Mouse (Mus musculus) liver, embryonic 14.5 days (tissue): Measurements from ENCODE around the gene Hand2. TPM values are rescaled to one million over a fixed set of nuclear protein-coding genes. Genes with fewer than 3 reads are reported as not detected.

Experiments used
- ATAC-seq: fragments of 200-750 bp; cut with Nextera tagmentation; 2 replicates; pipeline ENCODE4 v1.8.0; 2017; ENCODE audit warnings: moderate number of reproducible peaks, mild to moderate bottlenecking, moderate library complexity; ENCODE audit not compliant: insufficient read depth
- DNase-seq, 3 experiments: peaks; one replicate each; pipeline ENCODE4 v3.0.0-alpha.2; 2012 to 2013; ENCODE audit warnings: low read depth in 3 of 3, low spot score in 3 of 3
- H3K27ac ChIP-seq: fragments of 300-500 bp; sonication (generic); 2 replicates; pipeline ENCODE4 v1.5.1; 2014; ENCODE audit warnings: moderate library complexity, mild to moderate bottlenecking, control low read depth, inconsistent platforms
- H3K27me3 ChIP-seq: fragments of 300-500 bp; sonication (generic); 2 replicates; pipeline ENCODE4 v1.6.1; 2014; ENCODE audit warnings: mild to moderate bottlenecking, low read length, moderate library complexity; ENCODE audit not compliant: control insufficient read depth, insufficient read depth
- H3K36me3 ChIP-seq: fragments of 300-500 bp; sonication (generic); replicated peaks from 2 replicates; pipeline ENCODE4 v1.6.1; 2014; ENCODE audit warnings: low read depth; ENCODE audit not compliant: control insufficient read depth, insufficient read depth
- H3K4me1 ChIP-seq, 2 experiments: fragments of 200-500 bp in 1 of 2; fragments of 300-500 bp in 1 of 2; sonication (generic) in 1 of 2; replicated peaks; 2 replicates each; pipeline ENCODE4 v1.6.1; 2012 to 2014; ENCODE audit warnings: antibody characterized with exemption in 1 of 2, inconsistent platforms in 1 of 2, low read length in 1 of 2; ENCODE audit not compliant: control insufficient read depth in 2 of 2, insufficient read depth in 2 of 2
- H3K4me2 ChIP-seq: fragments of 300-500 bp; sonication (generic); 2 replicates; pipeline ENCODE4 v1.6.1; 2014; ENCODE audit warnings: low read depth, mild to moderate bottlenecking, control low read depth, moderate library complexity
- H3K4me3 ChIP-seq, 2 experiments: fragments of 200-500 bp in 1 of 2; fragments of 300-500 bp in 1 of 2; sonication (generic) in 1 of 2; 2 replicates each; pipeline ENCODE4 v1.5.1; 2012 to 2014; ENCODE audit warnings: low read depth in 2 of 2, low read length in 2 of 2, mild to moderate bottlenecking in 2 of 2, control low read depth in 1 of 2, inconsistent platforms in 1 of 2, moderate library complexity in 1 of 2; ENCODE audit not compliant: insufficient read depth in 1 of 2
- H3K9ac ChIP-seq: fragments of 300-500 bp; sonication (generic); replicated peaks from 2 replicates; pipeline ENCODE4 v1.6.1; 2014; ENCODE audit warnings: mild to moderate bottlenecking, control low read depth, moderate library complexity
- H3K9me3 ChIP-seq: fragments of 300-500 bp; sonication (generic); 2 replicates; pipeline ENCODE4 v1.6.1; 2016; ENCODE audit warnings: low read length, mixed read lengths; ENCODE audit not compliant: control insufficient read depth
- CTCF ChIP-seq: IDR thresholded peaks from 2 replicates; pipeline ENCODE4 v1.5.1; 2016; ENCODE audit warnings: antibody characterized with exemption, low read depth, control low read depth
- EP300 ChIP-seq: IDR thresholded peaks from 2 replicates; pipeline ENCODE4 v1.6.1; 2016; ENCODE audit warnings: antibody characterized with exemption, low read depth
- WGBS: fragments of 180-500 bp; shearing (Covaris S2); extraction: QIAGEN DNeasy Blood & Tissue Kit; methylation state at CpG from one replicate; pipeline ENCODE4 v1.1.7; 2014; ENCODE audit not compliant: insufficient replicate concordance; 5-methylcytosine and 5-hydroxymethylcytosine counted together
- polyA plus RNA-seq, 2 experiments: library from polyadenylated mRNA; depleted of rRNA in 1 of 2; stranded (reverse) in 1 of 2; unstranded in 1 of 2; fragments of >200 nt; fragmentation: Nextera tagmentation in 1 of 2; extraction: Ambion mirVana in 1 of 2; gene quantifications; 2 replicates each; pipeline versions ENCODE4 v1.2.1 to v1.2.3; 2012 to 2014

The Hand2 gene
- polyA plus RNA-seq, 2 experiments: 0.44 to 2.1 TPM

DNA sequence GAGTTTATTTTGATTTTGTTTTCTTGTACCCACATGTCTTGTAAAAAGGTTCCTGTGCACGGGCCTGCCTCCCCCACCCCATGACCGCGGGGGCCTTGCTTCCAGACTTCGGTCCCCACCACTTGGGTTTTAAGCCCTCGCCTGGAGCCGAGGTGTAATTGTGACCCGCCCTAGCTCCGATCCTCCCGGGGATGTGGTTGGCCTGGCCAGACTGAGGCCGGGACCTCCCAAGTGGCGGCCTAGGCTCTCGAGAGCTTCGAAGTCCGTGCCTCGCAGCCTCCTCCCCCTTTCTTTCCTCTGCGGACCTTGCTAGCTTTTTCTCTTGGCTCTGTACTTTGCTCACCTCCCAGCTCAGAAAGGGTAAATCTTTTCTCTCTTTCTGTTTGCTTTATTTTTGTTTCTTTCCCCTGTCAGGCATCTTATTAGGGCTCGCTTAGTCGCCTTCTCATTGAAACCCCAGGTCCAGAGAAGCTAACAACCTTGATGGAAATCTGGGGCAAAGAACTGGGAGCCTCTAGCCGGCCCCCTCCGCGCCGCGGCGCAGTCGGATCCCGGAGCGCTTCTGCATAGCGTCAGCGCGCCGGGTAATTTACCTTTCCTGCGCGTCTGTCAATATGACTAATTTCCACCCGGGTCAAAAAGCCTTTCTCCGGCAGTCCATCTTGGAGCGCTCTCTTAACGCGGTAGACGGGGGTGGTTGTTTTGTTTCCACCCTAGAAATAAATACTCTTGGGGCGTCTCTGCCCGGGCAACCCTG is 13.2 kb downstream of the Hand2 start:
- no peaks in the 10 kb centered on the region for H3K9me3 ChIP-seq
- TF ChIP-seq CTCF (no peak), EP300 (no peak)
- H3K4me2 ChIP-seq: no peak overlapping the region
- H3K9ac ChIP-seq: no peak overlapping the region
- no peak overlapping the region for H3K27ac ChIP-seq
- ATAC-seq (no peak), DNase-seq (no peak)
- no peaks in the 10 kb centered on the region for H3K36me3 ChIP-seq
- H3K4me1 ChIP-seq: no peaks in the 10 kb centered on the region
- peaks cover 75% of the 10 kb centered on the region for H3K27me3 ChIP-seq
- WGBS: 2% methylated on average over 41 of the region's 41 CpGs
- peak overlapping the region in 1 of 2 experiments; percentile 8; a peak in 1 of 4 replicates for H3K4me3 ChIP-seq

DNA sequence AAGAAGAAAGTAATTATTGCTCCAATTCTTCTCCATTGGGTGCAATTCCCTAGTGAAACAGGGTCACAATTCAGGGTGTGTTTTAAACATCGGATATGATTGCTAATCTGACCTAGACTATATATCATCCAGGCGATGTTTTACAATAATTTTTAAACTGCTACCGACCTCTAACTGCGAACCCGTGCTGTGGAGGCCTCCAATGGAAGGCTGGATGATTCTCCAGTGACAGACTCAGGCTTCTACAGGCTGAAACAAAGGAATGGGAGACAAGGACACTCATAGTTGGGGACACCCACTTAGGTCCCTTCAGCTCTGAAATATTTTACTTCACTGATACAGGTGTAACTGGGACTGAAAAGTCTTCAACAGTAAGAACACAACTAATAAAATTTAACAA is 13.9 kb downstream of the Hand2 start:
- no peak overlapping the region for H3K4me2 ChIP-seq
- TF ChIP-seq EP300 (no peak), CTCF (no peak)
- H3K9ac ChIP-seq: no peak overlapping the region
- no peaks in the 10 kb centered on the region for H3K36me3 ChIP-seq
- no peaks in the 10 kb centered on the region for H3K9me3 ChIP-seq
- no peak overlapping the region for H3K27ac ChIP-seq
- peaks cover 73% of the 10 kb centered on the region for H3K27me3 ChIP-seq
- no peak overlapping the region for H3K4me3 ChIP-seq
- H3K4me1 ChIP-seq: no peaks in the 10 kb centered on the region
- ATAC-seq: no peak
- no peak for DNase-seq
- WGBS: 3% methylated on average over 5 of the region's 5 CpGs

DNA sequence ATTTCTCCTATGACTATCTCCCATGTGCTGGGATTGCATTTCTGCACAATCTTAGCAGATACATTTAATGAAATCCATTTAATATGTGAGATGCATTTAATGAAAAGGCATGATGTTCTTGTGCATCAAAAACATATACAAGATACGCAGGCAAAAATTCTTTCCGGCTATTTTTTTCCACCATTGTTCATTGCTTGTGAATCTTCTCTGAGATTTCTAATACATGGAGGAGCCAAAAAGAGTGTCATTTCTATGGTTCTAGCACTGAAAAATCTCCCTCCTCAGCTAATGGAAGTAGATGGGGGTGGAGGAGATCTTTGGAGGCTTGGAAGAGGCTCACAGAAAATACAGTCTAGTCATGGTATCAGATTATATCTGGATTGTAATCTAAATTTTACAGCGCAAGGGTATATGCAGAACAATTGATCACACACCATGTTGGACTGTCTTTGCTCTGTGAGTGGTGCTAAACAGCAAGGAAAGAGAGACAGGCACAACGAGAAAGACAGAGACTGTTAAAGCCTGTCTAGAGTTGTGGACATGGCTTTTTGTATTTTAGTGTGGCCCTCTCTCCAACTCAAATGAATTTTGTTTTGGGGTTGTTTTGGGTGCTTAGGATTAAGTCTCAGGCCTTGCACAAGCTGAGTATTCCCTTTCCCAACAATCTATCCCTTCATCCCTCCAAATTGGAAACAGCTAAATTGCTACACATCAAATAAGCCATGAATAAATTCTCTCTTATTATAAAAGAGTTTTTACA is 16.7 kb downstream of the Hand2 start:
- H3K4me1 ChIP-seq: no peaks in the 10 kb centered on the region
- no peak overlapping the region for H3K4me3 ChIP-seq
- H3K4me2 ChIP-seq: no peak overlapping the region
- no peak overlapping the region for H3K27ac ChIP-seq
- ATAC-seq (no peak), DNase-seq (no peak)
- peaks cover 75% of the 10 kb centered on the region for H3K27me3 ChIP-seq
- no peaks in the 10 kb centered on the region for H3K9me3 ChIP-seq
- WGBS: 40% methylated on average over 4 of the region's 4 CpGs
- TF ChIP-seq EP300 (no peak), CTCF (no peak)
- H3K9ac ChIP-seq: no peak overlapping the region
- no peaks in the 10 kb centered on the region for H3K36me3 ChIP-seq

DNA sequence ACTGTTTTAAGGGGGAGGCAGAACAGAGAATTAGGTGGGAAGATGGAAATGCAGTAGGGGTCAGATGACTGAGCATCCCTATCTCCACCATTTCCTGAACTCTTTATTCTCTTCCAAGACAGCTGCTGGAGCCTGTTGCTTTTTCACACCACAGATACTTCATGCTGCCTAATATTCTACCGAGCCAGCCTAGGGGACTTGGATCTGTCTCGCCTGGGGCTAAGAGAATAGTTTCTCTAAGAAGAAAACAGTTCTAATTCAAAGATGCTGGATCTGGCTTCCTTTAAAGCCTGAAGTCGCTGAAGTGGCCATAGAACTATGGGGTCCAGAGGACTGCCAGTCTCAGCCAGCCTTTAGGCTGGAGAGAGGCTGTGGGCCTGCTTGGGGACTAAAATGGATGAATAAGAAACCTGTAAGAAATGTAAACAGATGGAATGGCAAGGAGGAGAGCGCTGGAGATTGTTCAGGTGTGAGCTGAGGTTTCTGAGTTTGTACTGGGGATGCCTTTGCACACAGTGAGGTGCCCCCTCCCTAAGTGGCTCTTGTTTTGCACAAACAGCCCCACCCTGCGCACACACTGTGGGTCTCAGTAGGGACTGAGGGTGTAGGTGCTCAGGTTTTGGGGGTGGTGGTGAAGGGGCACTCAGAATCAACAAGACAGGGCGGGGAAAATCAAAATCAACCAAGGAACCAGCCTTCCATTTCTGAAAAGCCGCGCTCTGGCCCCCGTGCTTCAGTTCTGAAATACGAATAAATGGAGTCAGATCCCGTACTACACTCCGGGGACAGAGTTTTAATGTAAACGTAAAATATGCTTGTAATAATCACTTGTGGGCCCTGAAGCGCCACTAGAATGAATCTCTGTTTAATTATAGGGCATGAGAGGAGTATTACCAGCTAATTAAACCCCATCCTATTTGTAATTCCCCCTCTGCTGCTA is 19.2 kb downstream of the Hand2 start:
- Histone ChIP-seq H3K9ac (no peak overlapping the region), H3K4me3 (no peak overlapping the region), H3K4me2 (no peak overlapping the region), H3K27me3 (peaks cover 67% of the 10 kb centered on the region), H3K27ac (no peak overlapping the region), H3K9me3 (no peaks in the 10 kb centered on the region), H3K4me1 (no peaks in the 10 kb centered on the region), H3K36me3 (no peaks in the 10 kb centered on the region)
- 19% methylated on average over 14 of the region's 14 CpGs for WGBS
- no peak for DNase-seq
- ATAC-seq: no peak
- no peak for TF ChIP-seq CTCF
- no peak for TF ChIP-seq EP300
